Mouse (Mus musculus): ENCODE data around the gene Itga9.

DNA sequence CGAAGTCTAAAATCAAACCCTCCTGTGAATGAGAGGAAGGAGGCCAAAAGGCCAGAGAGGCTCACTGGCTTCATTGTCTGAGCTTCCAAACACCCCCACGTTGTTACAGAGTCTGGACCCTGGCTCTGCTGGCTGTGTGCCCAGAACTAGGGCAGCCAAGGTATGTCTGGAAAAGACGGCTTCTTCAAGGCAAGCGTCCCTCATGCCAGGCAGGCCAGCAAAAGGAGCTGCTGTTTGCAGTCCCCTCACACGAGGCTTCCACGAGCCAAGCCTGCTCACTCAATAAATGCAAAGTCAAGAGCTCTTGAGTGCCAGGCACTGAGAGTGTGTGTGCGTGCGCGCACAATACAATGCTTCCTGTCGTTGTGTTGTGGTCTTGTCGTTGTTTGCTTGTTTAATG is 224.6 kb downstream of the Itga9 start:
- no peak for TF ChIP-seq CTCF (IDR thresholded peaks at IDR 0.05; ENCODE audit: low read depth)
- TF ChIP-seq EP300 (IDR thresholded peaks at IDR 0.05; ENCODE audit: low read depth), result no peak

All from liver, postnatal 0 days (tissue).